Mouse (Mus musculus) heart, embryonic 11.5 days (tissue): Measurements from ENCODE around the gene Ano6. TPM values are rescaled to one million over a fixed set of nuclear protein-coding genes. Genes with fewer than 3 reads are reported as not detected.

Experiments
- ATAC-seq: fragments of 200-750 bp; cut with Nextera tagmentation; replicated peaks from 2 replicates; pipeline ENCODE4 v1.8.0; 2017; ENCODE audit warnings: moderate library complexity; ENCODE audit not compliant: insufficient number of reproducible peaks, low FRiP score, low TSS enrichment
- H3K27ac ChIP-seq: fragments of 300-500 bp; sonication (generic); 2 replicates; pipeline ENCODE4 v1.5.1; 2014; ENCODE audit warnings: mild to moderate bottlenecking, low read depth, low read length
- H3K27me3 ChIP-seq: fragments of 300-500 bp; sonication (generic); 2 replicates; pipeline ENCODE4 v1.6.1; 2014; ENCODE audit warnings: mild to moderate bottlenecking, low read length, mixed read lengths; ENCODE audit not compliant: control insufficient read depth, insufficient read depth
- H3K36me3 ChIP-seq: fragments of 300-500 bp; sonication (generic); 2 replicates; pipeline ENCODE4 v1.6.1; 2014; ENCODE audit warnings: mild to moderate bottlenecking, low read length, moderate library complexity, mixed read lengths; ENCODE audit not compliant: control insufficient read depth, insufficient read depth
- H3K4me1 ChIP-seq: fragments of 300-500 bp; sonication (generic); 2 replicates; pipeline ENCODE4 v1.6.1; 2014; ENCODE audit warnings: low read length; ENCODE audit not compliant: control insufficient read depth, insufficient read depth
- H3K4me2 ChIP-seq: fragments of 300-500 bp; sonication (generic); 2 replicates; pipeline ENCODE4 v1.6.1; 2014; ENCODE audit warnings: mild to moderate bottlenecking, moderate library complexity
- H3K4me3 ChIP-seq: fragments of 300-500 bp; sonication (generic); 2 replicates; pipeline ENCODE4 v1.5.1; 2014; ENCODE audit warnings: low read depth, low read length
- H3K9ac ChIP-seq: fragments of 300-500 bp; sonication (generic); 2 replicates; pipeline ENCODE4 v1.6.1; 2014; ENCODE audit warnings: mild to moderate bottlenecking, low read depth, low read length, moderate library complexity
- H3K9me3 ChIP-seq: fragments of 300-500 bp; sonication (generic); replicated peaks from 2 replicates; pipeline ENCODE4 v1.6.1; 2016; ENCODE audit warnings: low read length; ENCODE audit not compliant: control insufficient read depth
- WGBS: fragments of 180-500 bp; shearing (Covaris S2); extraction: QIAGEN DNeasy Blood & Tissue Kit; methylation state at CpG from one replicate; pipeline ENCODE4 v1.1.7; 2014; ENCODE audit not compliant: insufficient replicate concordance; 5-methylcytosine and 5-hydroxymethylcytosine counted together
- polyA plus RNA-seq: library from polyadenylated mRNA; unstranded; fragments of >200 nt; fragmentation: Nextera tagmentation; extraction: Ambion mirVana; gene quantifications from 2 replicates; pipeline ENCODE4 v1.2.1, GENCODE M21; 2014

The Ano6 gene
- polyA plus RNA-seq, 1 experiment from 2014 or later: 40.9 TPM

GRCm38 (mm10) chr15:95980641-95981040 is 190.0 kb downstream of the Ano6 start:
- H3K27me3 ChIP-seq: no peaks in the 10 kb centered on the region
- H3K9ac ChIP-seq: no peak overlapping the region
- no peaks in the 10 kb centered on the region for H3K4me1 ChIP-seq
- no peak overlapping the region for H3K4me3 ChIP-seq
- no peaks in the 10 kb centered on the region for H3K9me3 ChIP-seq
- no peaks in the 10 kb centered on the region for H3K36me3 ChIP-seq
- WGBS: 67% methylated on average over 5 of the region's 5 CpGs
- H3K27ac ChIP-seq: no peak overlapping the region
- no peak overlapping the region for H3K4me2 ChIP-seq
- no peak for ATAC-seq

GRCm38 (mm10) chr15:95987916-95988315 is 197.3 kb downstream of the Ano6 start:
- Histone ChIP-seq H3K27me3 (no peaks in the 10 kb centered on the region), H3K9ac (no peak overlapping the region), H3K4me1 (no peaks in the 10 kb centered on the region), H3K4me3 (no peak overlapping the region), H3K27ac (no peak overlapping the region), H3K36me3 (no peaks in the 10 kb centered on the region), H3K4me2 (no peak overlapping the region), H3K9me3 (peaks cover 4% of the 10 kb centered on the region; the same call in 1 of the 2 replicates)
- WGBS: 91% methylated on average over 3 of the region's 3 CpGs
- no peak for ATAC-seq

GRCm38 (mm10) chr15:95989496-95990124 is 199.0 kb downstream of the Ano6 start:
- H3K4me3 ChIP-seq: no peak overlapping the region
- H3K9me3 ChIP-seq: peaks cover 4% of the 10 kb centered on the region; the same call in 1 of the 2 replicates
- H3K27ac ChIP-seq: no peak overlapping the region
- no peaks in the 10 kb centered on the region for H3K4me1 ChIP-seq
- no peak for ATAC-seq
- no peaks in the 10 kb centered on the region for H3K27me3 ChIP-seq
- H3K9ac ChIP-seq: no peak overlapping the region
- H3K36me3 ChIP-seq: no peaks in the 10 kb centered on the region
- H3K4me2 ChIP-seq: no peak overlapping the region
- WGBS: 66% methylated on average over 9 of the region's 9 CpGs

GRCm38 (mm10) chr15:96002958-96003601 is 212.4 kb downstream of the Ano6 start:
- 50% methylated on average over 6 of the region's 6 CpGs for WGBS
- H3K27ac ChIP-seq: no peak overlapping the region

GRCm38 (mm10) chr15:96011640-96012390 is 221.2 kb downstream of the Ano6 start:
- H3K36me3 ChIP-seq: no peaks in the 10 kb centered on the region
- no peak overlapping the region for H3K9ac ChIP-seq
- H3K4me3 ChIP-seq: no peak overlapping the region
- no peak overlapping the region for H3K4me2 ChIP-seq
- no peaks in the 10 kb centered on the region for H3K27me3 ChIP-seq
- ATAC-seq: no peak
- WGBS: 82% methylated on average over 16 of the region's 16 CpGs
- no peaks in the 10 kb centered on the region for H3K4me1 ChIP-seq
- H3K27ac ChIP-seq: no peak overlapping the region
- H3K9me3 ChIP-seq: peaks cover 8% of the 10 kb centered on the region

More at GRCm38 (mm10) chr15:96002958-96003601, 212.4 kb downstream of the Ano6 start:
- Histone ChIP-seq H3K9ac (no peak overlapping the region), H3K36me3 (no peaks in the 10 kb centered on the region), H3K4me3 (no peak overlapping the region), H3K4me1 (no peaks in the 10 kb centered on the region; the same call in 1 of the 2 replicates), H3K9me3 (no peaks in the 10 kb centered on the region), H3K4me2 (no peak overlapping the region), H3K27me3 (no peaks in the 10 kb centered on the region)
- no peak for ATAC-seq

- Histone ChIP-seq H3K4me3 (no peak overlapping the region), H3K9ac (no peak overlapping the region), H3K9me3 (peaks cover 8% of the 10 kb centered on the region), H3K4me2 (no peak overlapping the region), H3K36me3 (no peaks in the 10 kb centered on the region), H3K4me1 (no peaks in the 10 kb centered on the region), H3K27ac (no peak overlapping the region), H3K27me3 (no peaks in the 10 kb centered on the region)
- 64% methylated on average over 8 of the region's 8 CpGs for WGBS
- no peak for ATAC-seq
These were observed 221.7 kb downstream of the Ano6 start for GRCm38 (mm10) chr15:96012391-96012775.

- H3K4me1 ChIP-seq: no peaks in the 10 kb centered on the region
- no peaks in the 10 kb centered on the region for H3K27me3 ChIP-seq
- H3K36me3 ChIP-seq: no peaks in the 10 kb centered on the region
- H3K4me2 ChIP-seq: no peak overlapping the region
- no peak overlapping the region for H3K4me3 ChIP-seq
- ATAC-seq: no peak
- H3K9me3 ChIP-seq: peaks cover 8% of the 10 kb centered on the region
- no peak overlapping the region for H3K27ac ChIP-seq
- H3K9ac ChIP-seq: no peak overlapping the region
- WGBS: 86% methylated on average over 4 of the region's 4 CpGs
These were observed 223.9 kb downstream of the Ano6 start for GRCm38 (mm10) chr15:96014501-96014900.

- Histone ChIP-seq H3K4me3 (no peak overlapping the region), H3K4me1 (no peaks in the 10 kb centered on the region), H3K27me3 (no peaks in the 10 kb centered on the region), H3K36me3 (no peaks in the 10 kb centered on the region), H3K9ac (no peak overlapping the region), H3K4me2 (no peak overlapping the region), H3K9me3 (peaks cover 8% of the 10 kb centered on the region), H3K27ac (no peak overlapping the region)
- 76% methylated on average over 3 of the region's 3 CpGs for WGBS
- ATAC-seq: no peak
These were observed 229.8 kb downstream of the Ano6 start for GRCm38 (mm10) chr15:96020465-96020864.
